Mouse (Mus musculus): Measurements from ENCODE around the gene Stra8. TPM values are rescaled to one million over a fixed set of nuclear protein-coding genes. Genes with fewer than 3 reads are reported as not detected.
A peak's percentile ranks its signal among the peaks of the same experiment; 100 is the strongest.

Stra8 gene
- polyA plus RNA-seq, 1 experiment: 0.40 TPM

DNA sequence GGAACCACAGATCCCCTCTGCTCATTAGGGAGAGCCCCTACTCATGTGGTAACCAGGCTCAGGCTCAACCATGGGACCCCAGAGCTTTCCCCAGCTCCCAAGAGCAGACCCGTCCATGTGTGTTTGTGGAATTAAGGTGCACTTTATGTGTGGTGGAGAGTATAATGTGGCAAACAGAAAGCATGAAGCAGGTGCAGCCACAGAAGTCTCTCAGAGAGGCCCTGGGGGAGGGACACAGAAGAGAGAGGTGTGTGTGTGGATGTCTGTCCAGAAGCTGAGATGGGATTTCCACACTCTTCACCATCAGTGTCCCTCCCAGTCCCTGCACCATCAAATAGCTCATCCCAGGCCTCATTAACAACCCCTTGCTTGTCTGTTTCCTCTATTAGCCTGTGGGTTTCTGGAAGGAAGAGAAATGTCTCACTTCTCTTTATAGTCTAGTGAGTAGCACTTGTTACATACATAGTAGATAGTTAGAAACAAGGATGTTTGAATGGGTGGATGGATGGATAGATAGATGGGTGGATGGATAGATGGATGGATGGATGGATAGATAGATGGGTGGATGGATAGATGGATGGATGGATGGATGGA is 26.6 kb downstream of the Stra8 start:
- H3K36me3 ChIP-seq (ENCODE audit: control insufficient read depth, insufficient read depth, low read length): no peaks in the 10 kb centered on the region
- H3K4me3 ChIP-seq (ENCODE audit: control insufficient read depth, insufficient read depth, low read length): no peak overlapping the region
- H3K27me3 ChIP-seq (ENCODE audit: control insufficient read depth, insufficient read depth, low read length): no peaks in the 10 kb centered on the region
- WGBS: 0% methylated on average over 1 of the region's 1 CpGs
- no peak for DNase-seq
- TF ChIP-seq CTCF (IDR thresholded peaks at IDR 0.05; ENCODE audit: borderline replicate concordance, control insufficient read depth, extremely low read depth, insufficient read depth, low read length, poor library complexity): no peak
- no peak for TF ChIP-seq POLR2A (IDR thresholded peaks at IDR 0.05; ENCODE audit: control insufficient read depth, extremely low read depth, insufficient read depth, low read length, poor library complexity)
- H3K27ac ChIP-seq (ENCODE audit: control insufficient read depth, insufficient read depth, low read length): peak overlapping the region; percentile 71; the same call in 1 of the 2 replicates
- H3K4me1 ChIP-seq (replicated peaks; ENCODE audit: control insufficient read depth, insufficient read depth, low read length): peaks cover 60% of the 10 kb centered on the region

DNA sequence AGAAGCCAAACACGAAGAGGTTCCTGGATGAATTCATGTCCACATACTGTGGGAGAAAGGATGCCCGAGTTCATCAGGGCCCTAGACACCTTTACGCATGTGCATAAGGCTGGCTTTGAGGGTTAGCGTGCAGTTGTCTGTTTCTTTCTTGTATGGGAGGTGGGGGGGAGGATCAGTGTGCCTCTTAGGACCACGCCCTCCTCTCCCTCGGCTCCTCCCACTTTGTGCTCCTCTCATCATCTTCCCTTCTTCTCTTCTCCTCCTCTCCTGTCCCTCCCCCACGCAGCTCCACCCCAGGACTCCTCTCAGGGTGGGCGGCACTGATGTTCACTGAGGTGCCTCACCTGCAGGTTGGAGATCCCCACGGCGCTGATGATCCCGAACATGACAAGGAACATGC is 28.5 kb downstream of the Stra8 start:
- 69% methylated on average over 11 of the region's 11 CpGs for WGBS
- TF ChIP-seq CTCF (IDR thresholded peaks at IDR 0.05; ENCODE audit: borderline replicate concordance, control insufficient read depth, extremely low read depth, insufficient read depth, low read length, poor library complexity) (no peak), POLR2A (IDR thresholded peaks at IDR 0.05; ENCODE audit: control insufficient read depth, extremely low read depth, insufficient read depth, low read length, poor library complexity) (no peak)
- no peaks in the 10 kb centered on the region for H3K27me3 ChIP-seq (ENCODE audit: control insufficient read depth, insufficient read depth, low read length)
- no peak overlapping the region for H3K27ac ChIP-seq (ENCODE audit: control insufficient read depth, insufficient read depth, low read length)
- H3K4me1 ChIP-seq (replicated peaks; ENCODE audit: control insufficient read depth, insufficient read depth, low read length): peaks cover 64% of the 10 kb centered on the region
- H3K36me3 ChIP-seq (ENCODE audit: control insufficient read depth, insufficient read depth, low read length): no peaks in the 10 kb centered on the region
- no peak for DNase-seq
- H3K4me3 ChIP-seq (ENCODE audit: control insufficient read depth, insufficient read depth, low read length): no peak overlapping the region

DNA sequence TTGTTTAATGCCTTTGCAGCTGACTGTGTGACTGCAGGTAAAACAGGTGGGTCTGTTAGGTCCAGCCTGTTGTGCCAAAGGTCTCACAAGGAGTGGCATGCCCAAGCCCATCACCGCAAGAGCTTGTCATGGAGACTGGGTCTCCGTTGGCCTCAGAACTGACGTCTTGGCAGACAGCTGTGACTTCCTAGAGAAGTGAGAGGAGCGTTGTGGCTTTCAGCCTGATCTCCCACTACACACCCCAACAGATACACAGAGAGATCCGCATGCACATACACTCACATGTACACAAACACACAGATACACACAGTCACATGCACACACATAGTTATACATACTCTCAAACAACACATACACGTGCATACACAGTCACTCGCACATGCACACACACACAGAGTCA is 31.6 kb downstream of the Stra8 start:
- Histone ChIP-seq H3K27me3 (ENCODE audit: control insufficient read depth, insufficient read depth, low read length) (no peaks in the 10 kb centered on the region), H3K27ac (ENCODE audit: control insufficient read depth, insufficient read depth, low read length) (peak overlapping the region; percentile 94), H3K36me3 (ENCODE audit: control insufficient read depth, insufficient read depth, low read length) (no peaks in the 10 kb centered on the region), H3K4me1 (replicated peaks; ENCODE audit: control insufficient read depth, insufficient read depth, low read length) (peaks cover 65% of the 10 kb centered on the region), H3K4me3 (ENCODE audit: control insufficient read depth, insufficient read depth, low read length) (no peak overlapping the region)
- no peak for DNase-seq
- WGBS: 37% methylated on average over 7 of the region's 7 CpGs
- TF ChIP-seq POLR2A (IDR thresholded peaks at IDR 0.05; ENCODE audit: control insufficient read depth, extremely low read depth, insufficient read depth, low read length, poor library complexity) (no peak), CTCF (IDR thresholded peaks at IDR 0.05; ENCODE audit: borderline replicate concordance, control insufficient read depth, extremely low read depth, insufficient read depth, low read length, poor library complexity) (no peak)

DNA sequence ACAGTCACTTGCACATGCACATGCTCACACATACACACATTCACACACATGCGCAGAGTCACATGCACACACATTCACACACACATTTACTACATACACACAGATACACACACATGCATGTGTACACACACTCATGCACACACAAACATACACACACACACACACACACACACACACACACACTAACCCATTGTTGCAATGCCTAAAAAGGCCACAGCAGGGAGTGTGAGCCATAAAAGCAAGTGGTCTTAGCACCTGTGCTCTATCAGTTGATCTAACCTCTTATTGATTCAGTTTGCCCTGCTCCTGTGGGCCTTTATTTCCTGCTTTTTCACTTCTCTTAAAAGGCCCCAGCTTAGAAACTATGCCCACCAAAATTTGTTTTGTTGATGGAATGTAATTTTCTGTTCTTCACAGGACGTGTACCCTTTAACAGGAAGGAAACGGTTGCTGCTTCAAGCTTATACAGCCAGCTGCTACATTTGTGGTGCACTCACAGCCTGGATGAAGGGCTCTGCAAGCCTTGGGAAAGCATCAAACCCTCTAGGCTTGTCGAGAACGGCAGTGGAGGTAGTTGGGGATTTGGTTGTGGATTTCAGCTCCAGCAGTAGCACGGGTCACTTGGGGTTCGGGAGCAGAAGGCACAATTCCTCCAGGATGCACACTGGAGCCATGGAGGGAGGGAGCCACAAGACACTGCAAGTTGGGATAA is 32.1 kb downstream of the Stra8 start:
- no peaks in the 10 kb centered on the region for H3K27me3 ChIP-seq (ENCODE audit: control insufficient read depth, insufficient read depth, low read length)
- H3K4me1 ChIP-seq (replicated peaks; ENCODE audit: control insufficient read depth, insufficient read depth, low read length): peaks cover 64% of the 10 kb centered on the region
- no peak for TF ChIP-seq CTCF (IDR thresholded peaks at IDR 0.05; ENCODE audit: borderline replicate concordance, control insufficient read depth, extremely low read depth, insufficient read depth, low read length, poor library complexity)
- TF ChIP-seq POLR2A (IDR thresholded peaks at IDR 0.05; ENCODE audit: control insufficient read depth, extremely low read depth, insufficient read depth, low read length, poor library complexity): no peak
- no peaks in the 10 kb centered on the region for H3K36me3 ChIP-seq (ENCODE audit: control insufficient read depth, insufficient read depth, low read length)
- H3K4me3 ChIP-seq (ENCODE audit: control insufficient read depth, insufficient read depth, low read length): peak overlapping the region; percentile 7; the same call in 1 of the 2 replicates
- DNase-seq: no peak
- WGBS: 22% methylated on average over 7 of the region's 7 CpGs
- H3K27ac ChIP-seq (ENCODE audit: control insufficient read depth, insufficient read depth, low read length): peak overlapping the region; percentile 94

DNA sequence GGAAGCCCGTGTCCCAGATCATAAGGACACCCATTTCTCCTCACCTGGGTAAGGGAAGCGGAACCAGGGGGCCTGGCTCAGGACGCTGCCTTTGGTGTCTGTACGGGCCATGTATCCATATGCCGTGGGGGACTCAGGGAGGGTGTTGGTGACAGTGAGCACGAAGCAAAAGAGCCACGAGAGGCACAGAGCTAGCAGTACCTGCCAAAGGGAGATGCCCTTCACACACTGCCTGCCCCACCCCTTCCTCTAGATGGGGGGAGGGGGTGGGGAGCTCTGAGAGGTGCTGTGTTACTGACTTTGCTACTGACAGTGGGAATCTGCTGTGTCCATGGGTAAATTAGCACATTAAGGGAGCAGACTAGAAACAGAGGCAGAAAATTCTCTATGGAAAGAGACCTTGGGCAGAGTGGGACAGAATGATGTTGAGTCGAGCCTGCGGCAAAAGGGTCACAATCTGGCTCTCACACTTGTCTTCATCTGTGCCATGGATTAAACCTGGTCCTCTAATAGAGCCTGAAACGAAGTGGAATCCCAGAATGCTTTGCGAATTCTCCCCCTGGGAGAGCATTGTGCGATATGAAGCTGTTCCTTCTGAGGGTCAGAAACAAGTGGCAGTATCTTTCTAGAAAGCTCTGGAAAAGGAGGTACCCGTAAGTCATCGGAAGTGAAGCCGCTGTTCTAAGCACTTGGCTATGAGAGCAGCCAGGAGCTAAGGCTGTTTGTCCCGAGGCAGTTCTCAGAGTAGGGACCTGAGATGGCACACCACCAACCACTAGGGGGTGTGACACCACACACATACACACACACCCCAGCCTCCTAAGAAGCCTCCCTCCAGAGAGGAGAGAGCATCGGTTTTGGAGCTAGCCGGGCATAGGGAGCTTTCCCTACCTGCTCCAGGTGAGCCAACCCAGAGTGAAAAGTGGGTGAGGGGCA is 35.2 kb downstream of the Stra8 start:
- DNase-seq: peak; percentile 61
- 48% methylated on average over 18 of the region's 18 CpGs for WGBS
- Histone ChIP-seq H3K36me3 (ENCODE audit: control insufficient read depth, insufficient read depth, low read length) (no peaks in the 10 kb centered on the region), H3K4me3 (ENCODE audit: control insufficient read depth, insufficient read depth, low read length) (no peak overlapping the region), H3K27me3 (ENCODE audit: control insufficient read depth, insufficient read depth, low read length) (no peaks in the 10 kb centered on the region), H3K4me1 (replicated peaks; ENCODE audit: control insufficient read depth, insufficient read depth, low read length) (peaks cover 50% of the 10 kb centered on the region), H3K27ac (ENCODE audit: control insufficient read depth, insufficient read depth, low read length) (no peak overlapping the region)
- TF ChIP-seq POLR2A (IDR thresholded peaks at IDR 0.05; ENCODE audit: control insufficient read depth, extremely low read depth, insufficient read depth, low read length, poor library complexity) (no peak), CTCF (IDR thresholded peaks at IDR 0.05; ENCODE audit: borderline replicate concordance, control insufficient read depth, extremely low read depth, insufficient read depth, low read length, poor library complexity) (peak; percentile 81; the same call in 1 of the 2 replicates)

DNA sequence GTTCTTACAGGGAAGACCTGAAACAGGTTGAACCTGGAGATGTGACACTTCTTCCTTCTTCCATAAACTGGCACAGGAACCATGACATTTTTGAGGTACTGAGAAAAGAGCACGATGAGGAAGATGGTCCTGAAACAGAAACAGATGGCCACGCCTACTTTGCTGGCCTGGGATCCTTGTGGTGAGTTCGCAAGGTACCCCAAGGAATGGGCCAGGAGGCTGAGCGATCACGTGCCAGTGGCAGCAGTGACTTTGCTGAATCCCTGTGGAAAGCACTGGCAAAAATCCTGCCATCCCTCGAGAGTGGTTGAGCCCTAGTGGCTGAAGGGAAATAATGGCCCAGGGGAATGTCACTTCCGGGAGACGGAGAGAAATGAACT is 35.9 kb downstream of the Stra8 start:
- TF ChIP-seq CTCF (IDR thresholded peaks at IDR 0.05; ENCODE audit: borderline replicate concordance, control insufficient read depth, extremely low read depth, insufficient read depth, low read length, poor library complexity): no peak; the same call in 1 of the 2 replicates
- TF ChIP-seq POLR2A (IDR thresholded peaks at IDR 0.05; ENCODE audit: control insufficient read depth, extremely low read depth, insufficient read depth, low read length, poor library complexity): no peak
- Histone ChIP-seq H3K27me3 (ENCODE audit: control insufficient read depth, insufficient read depth, low read length) (no peaks in the 10 kb centered on the region), H3K27ac (ENCODE audit: control insufficient read depth, insufficient read depth, low read length) (no peak overlapping the region), H3K4me3 (ENCODE audit: control insufficient read depth, insufficient read depth, low read length) (no peak overlapping the region), H3K36me3 (ENCODE audit: control insufficient read depth, insufficient read depth, low read length) (no peaks in the 10 kb centered on the region), H3K4me1 (replicated peaks; ENCODE audit: control insufficient read depth, insufficient read depth, low read length) (peaks cover 50% of the 10 kb centered on the region)
- WGBS: 57% methylated on average over 8 of the region's 8 CpGs
- DNase-seq: no peak

Data from thymus, adult 2 months (tissue).